Mouse (Mus musculus) olfactory bulb, adult 2 months (tissue): ENCODE results near the gene Sertad1. TPM values are rescaled to one million over a fixed set of nuclear protein-coding genes. Genes with fewer than 3 reads are reported as not detected.

Experiments
- H3K27ac ChIP-seq: fragments of 200-500 bp; 2 replicates; pipeline ENCODE4 v1.5.1; 2012; ENCODE audit warnings: low read depth, low read length; ENCODE audit not compliant: insufficient read depth
- H3K4me1 ChIP-seq: fragments of 200-500 bp; 2 replicates; pipeline ENCODE4 v1.6.1; 2012; ENCODE audit warnings: low read length; ENCODE audit not compliant: control insufficient read depth, insufficient read depth
- H3K4me3 ChIP-seq: fragments of 200-500 bp; 2 replicates; pipeline ENCODE4 v1.5.1; 2012; ENCODE audit warnings: mild to moderate bottlenecking, low read depth, low read length, moderate library complexity; ENCODE audit not compliant: insufficient read depth
- CTCF ChIP-seq: fragments of 200-500 bp; IDR thresholded peaks from 2 replicates; pipeline ENCODE4 v1.5.1; 2012; ENCODE audit warnings: low read depth, mild to moderate bottlenecking, low read length, moderate library complexity; ENCODE audit not compliant: insufficient read depth
- POLR2A ChIP-seq: fragments of 200-500 bp; IDR thresholded peaks from 2 replicates; pipeline ENCODE4 v1.6.1; 2012; ENCODE audit warnings: mild to moderate bottlenecking, low read depth, low read length, moderate library complexity; ENCODE audit not compliant: insufficient read depth
- WGBS: fragments of 180-500 bp; shearing (Covaris S2); methylation state at CpG from one replicate; pipeline ENCODE4 v1.1.7; 2018; 5-methylcytosine and 5-hydroxymethylcytosine counted together
- polyA plus RNA-seq: library from polyadenylated mRNA; stranded (reverse); fragments of >200 nt; gene quantifications from 2 replicates; pipeline ENCODE4 v1.2.4, GENCODE M21; 2012; ENCODE audit warnings: low replicate concordance; ENCODE audit not compliant: missing spikeins, insufficient read depth, insufficient read length

The Sertad1 gene
- polyA plus RNA-seq, result not detected in 2 replicates

DNA sequence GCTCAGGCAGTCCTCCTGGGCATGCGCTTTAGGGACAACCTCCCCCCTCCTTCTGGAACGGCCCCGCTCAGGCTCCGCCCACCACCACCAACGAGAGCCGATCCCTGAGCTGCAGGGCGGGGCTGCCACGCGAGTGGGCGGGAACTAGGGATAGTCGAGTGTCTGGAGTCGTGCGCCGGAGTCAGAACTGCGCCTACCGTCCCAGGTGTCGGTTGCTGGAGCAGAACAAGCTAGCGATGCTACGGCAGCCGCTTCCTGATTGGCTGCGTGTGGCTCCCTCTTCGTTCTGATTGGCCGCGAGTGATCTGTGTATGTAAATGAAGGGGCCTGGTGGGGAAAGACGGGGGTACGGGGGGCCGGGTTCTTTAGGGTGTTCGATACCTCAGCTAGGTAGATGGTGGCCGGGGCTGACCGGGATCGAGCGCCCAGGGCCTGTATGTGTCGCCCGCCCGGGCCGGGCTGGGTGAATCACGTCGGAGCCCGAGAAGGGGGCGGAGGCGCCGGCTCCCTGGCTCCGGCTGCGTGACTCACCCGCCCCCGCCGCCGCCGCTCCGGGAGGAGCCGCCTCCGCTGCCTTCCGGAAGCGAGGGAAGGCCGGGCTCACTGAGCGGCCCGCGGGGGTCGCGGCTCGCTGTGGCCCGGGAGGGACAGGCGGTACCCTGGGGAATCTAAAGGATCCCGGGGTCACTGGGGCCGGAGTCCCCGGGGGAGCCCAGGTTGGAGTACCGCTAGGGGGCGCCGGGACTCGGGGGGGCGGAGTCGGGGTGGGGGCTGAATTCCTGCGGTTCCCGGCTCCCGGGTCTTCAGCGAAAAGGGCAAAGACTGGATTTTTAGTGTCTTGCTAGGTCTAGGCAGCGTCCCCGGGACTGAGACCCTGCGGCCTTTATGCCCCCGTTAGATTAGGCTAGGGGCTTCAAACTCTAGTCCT is at the start of gene Sertad1:
Gene Sertad1, plus strand, starts transcription at position 141 of the 928 bp plus-strand sequence.
- Histone ChIP-seq H3K4me1 (peaks cover 18% of the 10 kb centered on the region; the same call in 1 of the 2 replicates), H3K27ac (peak within 1 kb of the TSS; percentile 93), H3K4me3 (peak within 1 kb of the TSS; percentile 88)
- WGBS, result under 1% methylated on average over 71 of the region's 80 CpGs
- TF ChIP-seq POLR2A, result peak; percentile 90
- TF ChIP-seq CTCF, result peak; percentile 99

DNA sequence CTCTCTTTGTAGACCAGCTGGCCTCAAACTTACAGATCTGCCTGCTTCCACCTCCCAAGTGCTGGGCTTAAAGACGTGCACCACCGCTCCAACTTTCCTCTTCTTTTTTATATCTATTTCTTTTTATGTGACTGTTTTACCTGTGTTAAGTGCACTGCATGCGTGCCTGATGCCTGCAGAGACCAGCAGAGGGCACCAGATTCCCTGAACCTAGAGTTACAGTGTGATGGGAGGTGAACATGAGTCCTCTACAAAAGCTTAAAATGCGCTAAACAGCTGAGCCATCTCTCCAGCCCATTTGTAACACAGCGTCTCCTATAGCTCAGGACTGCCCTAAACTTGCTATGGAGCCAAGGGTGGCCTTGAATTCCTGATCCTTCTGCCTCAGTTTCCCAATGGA is 49.2 kb upstream of the Sertad1 start:
- TF ChIP-seq CTCF (no peak), POLR2A (no peak)
- Histone ChIP-seq H3K4me3 (no peak overlapping the region), H3K4me1 (peaks cover 5% of the 10 kb centered on the region; the same call in 1 of the 2 replicates), H3K27ac (no peak overlapping the region)
- WGBS, result 66% methylated on average over 5 of the region's 5 CpGs

DNA sequence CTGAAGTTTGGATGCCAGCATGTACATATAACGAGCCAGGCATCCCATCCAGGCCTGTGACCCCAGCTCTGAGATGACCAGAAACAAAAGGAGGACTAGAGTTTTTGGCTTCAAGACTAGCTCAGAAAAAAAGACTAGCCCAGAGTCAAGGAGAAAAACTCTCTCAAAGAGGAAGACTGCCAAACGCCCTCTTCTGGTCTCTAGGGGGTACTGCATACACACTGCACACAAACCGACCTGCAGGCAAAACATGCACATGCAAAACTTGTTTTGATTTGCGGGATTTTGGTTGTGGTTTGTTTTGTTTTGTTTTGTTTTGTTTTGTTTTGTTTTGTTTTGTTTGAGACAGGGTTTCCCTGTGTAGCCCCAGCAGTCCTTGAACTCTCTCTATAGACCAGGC is 46.7 kb upstream of the Sertad1 start:
- H3K27ac ChIP-seq, result no peak overlapping the region
- 86% methylated on average over 4 of the region's 4 CpGs for WGBS
- H3K4me3 ChIP-seq, result no peak overlapping the region
- no peaks in the 10 kb centered on the region for H3K4me1 ChIP-seq
- TF ChIP-seq CTCF (no peak), POLR2A (no peak)

DNA sequence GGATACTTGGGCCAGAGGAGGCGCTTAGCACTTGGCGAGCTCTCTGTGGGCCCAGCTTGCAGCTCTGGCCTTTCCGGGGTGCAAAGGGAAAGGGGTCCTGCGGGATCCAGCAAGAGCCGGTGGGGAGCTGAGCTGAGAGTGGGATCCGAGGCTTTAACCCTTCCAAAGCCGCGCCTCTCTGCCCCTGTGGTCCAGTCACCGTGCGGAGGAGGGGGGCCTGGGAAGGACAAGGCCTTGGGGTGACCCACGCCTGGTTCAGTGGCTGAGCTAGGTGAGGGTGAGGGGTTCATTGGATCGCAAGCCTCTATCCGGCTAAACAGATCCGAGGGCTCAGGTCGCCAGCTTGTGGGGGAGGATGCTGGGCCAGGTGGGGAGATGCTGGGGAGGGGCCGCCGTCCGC is 40.7 kb upstream of the Sertad1 start:
- H3K27ac ChIP-seq, result peak overlapping the region; percentile 75
- H3K4me1 ChIP-seq, result peaks cover 3% of the 10 kb centered on the region; the same call in 1 of the 2 replicates
- TF ChIP-seq CTCF, result no peak
- no peak for TF ChIP-seq POLR2A
- H3K4me3 ChIP-seq, result peak overlapping the region; percentile 75
- WGBS, result 5% methylated on average over 18 of the region's 18 CpGs

DNA sequence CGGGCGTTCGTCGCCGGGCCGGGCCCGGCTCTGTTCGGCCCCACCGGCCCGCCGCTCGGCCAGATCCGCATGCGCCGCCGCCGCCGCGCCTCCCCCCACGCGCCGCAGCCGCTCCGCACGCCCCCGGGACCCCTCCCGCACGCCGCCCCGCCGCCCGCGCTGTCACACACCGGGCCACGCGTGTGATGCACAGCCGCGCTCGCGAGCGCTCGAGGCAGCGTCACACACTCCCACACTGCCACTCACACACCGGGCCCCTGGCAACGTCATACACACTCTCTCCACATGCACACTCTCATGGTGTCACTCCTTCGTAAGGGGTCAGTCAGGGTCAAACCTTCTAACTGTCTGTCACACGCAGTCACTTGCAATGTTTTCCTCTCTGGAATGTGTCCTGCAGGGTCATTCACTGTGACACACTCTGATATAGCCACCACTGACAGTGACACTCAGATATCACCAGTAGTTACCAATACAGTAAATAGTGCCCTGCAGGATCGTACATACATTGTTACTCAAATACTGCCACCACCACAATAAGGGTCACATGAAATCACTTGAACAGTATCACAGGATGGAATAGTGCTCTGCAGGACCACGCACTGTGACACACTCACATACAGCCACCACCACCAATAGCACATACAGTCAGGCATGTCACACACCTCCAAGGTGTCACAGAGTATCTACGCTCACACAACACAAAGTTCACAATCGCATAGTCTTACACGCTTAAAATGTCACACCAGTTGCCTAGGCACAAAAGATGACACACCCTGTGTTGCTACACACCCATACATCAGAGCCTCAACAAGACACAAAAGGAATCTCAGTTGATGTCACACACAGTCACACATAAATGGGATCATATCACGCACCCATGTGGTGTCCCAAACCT is 39.9 kb upstream of the Sertad1 start:
- Histone ChIP-seq H3K4me1 (peaks cover 3% of the 10 kb centered on the region; the same call in 1 of the 2 replicates), H3K27ac (peak overlapping the region; percentile 75; the same call in 1 of the 2 replicates), H3K4me3 (peak overlapping the region; percentile 75)
- TF ChIP-seq POLR2A (0 out of 2 replicates have a peak, but pooled peaks have one; percentile 21), CTCF (no peak)
- WGBS, result 4% methylated on average over 49 of the region's 53 CpGs

DNA sequence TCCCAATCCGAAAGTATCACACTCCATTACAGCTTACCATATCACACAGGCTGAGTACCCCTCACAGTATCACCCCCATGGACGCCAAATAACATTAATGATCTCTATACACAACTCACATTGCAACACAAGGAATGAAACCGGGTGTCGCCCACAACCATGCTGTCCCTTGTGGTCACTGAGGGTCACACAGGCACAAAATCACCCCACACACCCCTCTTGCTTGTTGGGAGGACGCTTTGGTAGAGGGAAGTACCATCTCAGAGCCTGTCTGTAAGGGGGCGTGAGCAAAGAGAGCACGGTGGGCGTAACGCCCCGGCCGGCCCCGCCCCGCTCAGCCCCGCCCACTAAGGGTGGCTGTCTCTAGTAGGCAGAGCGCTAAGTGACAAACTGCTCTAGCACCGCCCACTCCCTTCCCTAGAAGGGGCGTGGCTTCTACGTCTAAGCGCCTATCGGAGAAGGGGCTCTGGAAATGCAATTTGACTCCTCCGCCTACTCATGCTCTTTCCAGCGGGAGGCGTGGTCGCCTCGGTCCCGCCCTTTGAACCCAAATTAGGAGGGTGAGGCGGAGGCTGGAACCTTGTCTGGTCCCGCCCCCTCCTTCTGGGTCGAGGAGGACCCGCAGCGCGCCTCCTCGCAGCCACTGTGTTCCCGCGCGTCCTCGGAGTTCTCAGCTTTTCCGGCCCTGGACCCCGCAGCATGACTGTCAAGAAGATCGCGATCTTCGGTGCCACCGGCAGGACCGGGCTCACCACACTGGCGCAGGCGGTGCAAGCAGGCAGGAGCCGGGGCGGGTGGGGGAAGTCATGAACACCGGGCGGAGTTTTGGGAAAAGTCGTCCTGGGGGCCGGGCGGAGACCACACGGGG is 39.1 kb upstream of the Sertad1 start, which contains the start of the genes Sptbn4 and Blvrb:
Gene Sptbn4, minus strand, starts transcription at position 268 of the 868 bp plus-strand sequence.
Gene Blvrb, plus strand, starts transcription at position 560 of the 868 bp plus-strand sequence.
- Histone ChIP-seq H3K27ac (peak within 1 kb of the TSS; percentile 47; the same call in 1 of the 2 replicates), H3K4me1 (peaks cover 3% of the 10 kb centered on the region; the same call in 1 of the 2 replicates), H3K4me3 (peak within 1 kb of the TSS; percentile 75)
- WGBS, result 1% methylated on average over 54 of the region's 54 CpGs
- TF ChIP-seq CTCF (no peak; the same call in 1 of the 2 replicates), POLR2A (peak; percentile 44; the same call in 1 of the 2 replicates)

DNA sequence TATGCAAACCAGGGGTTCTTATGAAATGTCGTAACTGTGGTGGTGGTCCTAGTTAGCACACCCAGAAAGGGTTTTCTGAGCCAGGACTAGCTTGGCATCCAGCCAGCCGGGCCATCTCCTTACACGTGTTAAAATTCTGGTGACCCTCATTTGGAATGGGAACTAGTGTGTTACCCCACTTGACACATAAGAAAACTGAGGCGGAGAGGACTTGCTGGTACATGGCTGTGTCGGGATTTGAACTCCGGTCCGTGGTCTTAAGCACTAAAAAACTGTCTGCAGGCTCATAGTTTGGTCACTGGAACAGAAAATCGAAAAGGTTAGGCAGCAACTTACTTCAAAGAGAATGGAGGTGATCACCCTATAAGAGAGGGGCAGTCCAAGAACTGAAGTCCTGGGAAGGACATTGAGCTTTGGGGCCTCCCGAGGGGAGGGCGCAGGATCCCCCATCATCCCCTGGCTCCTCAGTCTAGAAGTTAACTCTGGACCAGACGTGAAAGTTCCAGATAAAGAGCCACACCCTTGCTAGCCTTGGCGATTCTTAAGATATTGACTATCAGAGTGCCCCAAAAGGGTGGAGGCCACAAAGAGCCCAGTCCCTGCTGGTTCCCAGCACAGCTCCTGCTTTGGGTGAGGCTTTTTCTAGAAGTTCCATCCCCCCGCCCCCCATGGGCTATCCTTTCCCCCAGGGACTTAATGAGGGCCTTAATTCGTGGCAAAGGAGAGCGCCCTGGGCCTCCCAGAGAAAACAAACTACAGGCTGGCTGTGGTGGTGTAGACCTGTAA is 38.1 kb upstream of the Sertad1 start:
- H3K27ac ChIP-seq, result no peak overlapping the region
- 62% methylated on average over 15 of the region's 15 CpGs for WGBS
- TF ChIP-seq CTCF (no peak), POLR2A (no peak)
- H3K4me1 ChIP-seq, result peaks cover 3% of the 10 kb centered on the region; the same call in 1 of the 2 replicates
- H3K4me3 ChIP-seq, result peak overlapping the region; percentile 49
